Mouse (Mus musculus) adrenal gland, adult 18-20 months (tissue): ENCODE data around the gene Ift122. TPM values are rescaled to one million over a fixed set of nuclear protein-coding genes. Genes with fewer than 3 reads are reported as not detected.

ENCODE experiments used
- DNase-seq, 2 experiments: peaks; one replicate each; pipeline ENCODE4 v3.0.0; 2021 to 2022; ENCODE audit warnings: low spot score in 2 of 2
- long read RNA-seq, 2 experiments: library from polyadenylated mRNA; stranded (forward); transcript quantifications; one replicate each; pipeline ENCODE4 v2.0.0; 2021
- total RNA-seq, 2 experiments: library from RNA; stranded (reverse); gene quantifications; 1 replicate in 1 of 2; 2 replicates in 1 of 2; pipeline ENCODE4 v1.2.3; 2021

Gene Ift122
- total RNA-seq, result 10 to 100 TPM; 14.7 to 15.1 TPM
- long read RNA-seq, experiment 1, full-length matches to known transcripts, result 16 of 22 reads
- long read RNA-seq, experiment 1, partial matches to known transcripts, result 2 of 22 reads
- long read RNA-seq, experiment 1, other reads (novel, unspliced or antisense), result 4 of 22 reads
- long read RNA-seq, experiment 2, full-length matches to known transcripts, result 30 of 41 reads
- long read RNA-seq, experiment 2, partial matches to known transcripts, result 7 of 41 reads
- long read RNA-seq, experiment 2, other reads (novel, unspliced or antisense), result 4 of 41 reads

DNA sequence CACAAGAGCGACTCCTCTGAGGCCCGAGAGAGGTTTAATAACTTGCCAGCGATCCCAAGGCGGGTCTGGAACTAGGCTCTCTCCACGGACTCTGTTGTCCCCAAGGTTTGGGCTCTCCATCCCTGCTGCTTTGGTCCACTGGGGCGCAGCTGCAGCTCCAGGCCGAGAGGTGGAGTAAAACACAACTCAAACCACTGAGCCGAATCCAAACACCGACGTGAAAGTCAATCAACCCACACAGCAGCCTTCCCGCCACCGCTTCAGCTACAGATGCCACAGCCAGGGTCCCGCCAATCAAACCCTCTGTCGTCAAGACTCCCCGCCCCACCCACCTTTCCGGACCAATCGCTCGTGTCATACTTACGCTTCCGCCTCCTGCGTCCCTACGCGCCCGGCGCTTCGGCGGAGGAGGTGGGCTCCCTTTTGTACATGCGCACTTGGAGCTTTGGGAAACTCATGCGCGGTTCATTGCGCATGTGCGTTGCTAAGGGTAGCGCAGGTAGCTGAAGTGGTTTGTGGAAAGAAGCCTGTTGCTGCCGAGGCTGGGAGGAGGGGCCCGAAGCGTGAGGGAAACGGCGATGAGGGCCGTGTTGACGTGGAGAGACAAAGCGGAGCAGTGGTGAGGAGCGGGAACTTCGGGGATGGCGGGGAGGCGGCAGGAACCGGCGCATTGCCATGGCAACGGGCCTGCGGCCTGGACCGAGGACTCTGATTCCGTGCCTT is at the start of gene Ift122, which contains the start of gene Mbd4:
TSS of gene Ift122 (plus strand) at position 380 of the 723 bp plus-strand sequence.
TSS of gene Mbd4 (minus strand) at position 281 of the 723 bp plus-strand sequence.
- peak; percentile 88 to 90 for DNase-seq

GRCm38 (mm10) chr6:115803541-115804382 is 49.5 kb upstream of the Ift122 start:
- DNase-seq, result peak; percentile 49 to 64

DNA sequence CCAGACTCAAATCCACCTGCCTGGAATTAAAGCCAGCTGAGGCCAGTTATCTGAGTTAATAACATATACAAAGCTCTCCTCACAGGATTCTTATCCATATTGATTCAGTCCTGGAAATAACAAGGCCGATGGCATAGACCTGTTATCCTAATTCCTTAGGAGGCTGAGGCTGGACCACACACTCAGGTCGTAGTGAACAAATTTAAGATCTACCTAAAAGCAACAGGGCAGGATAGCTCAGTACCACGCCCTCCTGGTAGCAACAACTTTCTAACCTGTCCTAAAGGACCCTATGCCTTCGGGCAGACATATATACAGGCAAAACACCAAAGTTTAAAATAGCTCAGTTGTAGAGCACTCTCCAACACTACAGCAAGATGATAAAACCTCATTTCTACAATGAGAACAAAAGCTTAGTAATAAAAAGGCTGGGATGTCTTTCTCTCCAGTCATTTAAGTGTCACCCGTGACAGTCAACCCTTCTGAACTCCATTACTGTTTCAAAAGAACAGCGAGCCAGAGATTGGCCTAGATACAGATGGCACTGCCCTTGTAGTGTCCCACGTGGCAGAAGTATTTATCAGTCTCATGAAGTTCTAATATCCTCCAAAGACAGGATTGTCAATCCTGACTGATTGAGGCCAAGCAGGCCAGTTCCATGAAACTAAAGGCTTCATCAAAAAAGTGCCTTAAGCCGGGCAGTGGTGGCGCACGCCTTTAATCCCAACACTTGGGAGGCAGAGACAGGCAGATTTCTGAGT is 48.7 kb upstream of the Ift122 start:
- no peak for DNase-seq

DNA sequence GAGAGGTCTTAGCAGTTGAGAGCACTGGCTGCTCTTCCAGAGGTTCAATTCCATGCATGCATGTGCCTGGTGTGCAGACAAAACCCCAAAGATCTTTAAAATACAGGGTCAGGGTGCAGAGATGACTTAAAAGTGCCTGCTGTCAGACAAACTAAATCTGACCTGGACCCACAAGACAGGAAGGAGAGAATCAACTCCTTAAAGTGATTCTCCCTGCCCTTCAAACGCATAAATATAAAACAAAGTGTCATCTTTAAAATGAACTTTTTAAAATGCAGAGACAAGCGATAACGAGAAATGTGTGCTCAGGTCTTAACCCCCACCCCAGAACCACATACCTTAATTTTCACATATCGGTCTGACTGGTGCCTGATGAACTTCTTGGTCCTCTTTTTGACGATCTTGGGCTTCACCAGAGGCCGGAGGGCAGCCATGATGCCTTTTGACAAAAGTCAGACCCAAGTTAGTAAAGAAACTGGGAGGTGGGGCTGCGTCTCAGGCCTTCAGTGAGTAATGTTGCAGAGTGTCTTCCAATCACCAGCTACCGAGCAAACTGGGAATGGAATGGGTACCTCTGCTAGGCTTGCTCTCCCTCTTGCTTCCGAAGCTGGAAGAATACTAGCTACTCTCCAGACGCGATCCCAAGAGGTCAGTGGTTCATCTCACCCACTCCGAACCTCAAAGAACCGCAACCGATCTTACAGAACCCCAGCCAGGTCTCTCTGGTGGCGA is 45.6 kb upstream of the Ift122 start:
- no peak for DNase-seq

GRCm38 (mm10) chr6:115808196-115808487 is 45.1 kb upstream of the Ift122 start:
- DNase-seq, result no peak

DNA sequence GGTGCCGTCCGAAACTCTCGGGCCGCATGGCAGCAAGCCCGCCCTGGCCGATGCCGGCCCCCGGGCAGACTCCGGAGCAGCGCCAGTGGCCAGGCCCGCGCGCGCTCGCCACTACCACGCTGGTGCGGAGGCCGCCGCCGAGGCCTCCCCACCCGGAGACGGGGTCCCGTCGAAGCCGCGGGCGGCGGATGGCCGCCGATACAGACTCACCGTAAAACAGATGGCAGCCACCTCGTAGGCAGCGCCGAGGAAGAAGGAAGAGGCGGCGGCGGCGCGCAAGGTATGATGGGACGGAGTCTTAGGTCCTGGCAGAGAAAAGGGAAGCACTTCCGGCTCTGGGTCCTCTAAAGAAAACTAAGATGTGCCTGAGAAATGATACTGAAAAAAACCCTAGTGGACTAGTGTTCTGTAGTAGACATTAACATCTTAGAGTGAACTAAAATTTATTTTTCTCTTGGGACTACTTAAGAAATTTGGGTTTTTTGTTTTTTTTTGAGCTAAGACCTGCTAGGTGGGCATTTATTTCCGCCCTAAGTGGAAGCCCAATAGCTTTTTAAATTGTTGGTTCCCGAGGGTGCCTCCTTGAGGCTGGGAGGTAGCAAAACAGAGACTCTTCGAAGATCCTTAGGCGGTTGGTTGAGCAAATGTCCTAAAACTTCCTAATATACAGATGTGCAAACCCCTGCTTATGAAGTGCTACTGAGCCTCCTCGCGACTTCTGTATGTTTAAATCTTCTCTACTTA is 44.6 kb upstream of the Ift122 start, which contains the start of gene Rpl32:
TSS of gene Rpl32 (minus strand) at position 260 of the 744 bp plus-strand sequence.
- DNase-seq, result peak; percentile 85 to 86

GRCm38 (mm10) chr6:115811606-115812005 is 41.7 kb upstream of the Ift122 start:
- no peak for DNase-seq

DNA sequence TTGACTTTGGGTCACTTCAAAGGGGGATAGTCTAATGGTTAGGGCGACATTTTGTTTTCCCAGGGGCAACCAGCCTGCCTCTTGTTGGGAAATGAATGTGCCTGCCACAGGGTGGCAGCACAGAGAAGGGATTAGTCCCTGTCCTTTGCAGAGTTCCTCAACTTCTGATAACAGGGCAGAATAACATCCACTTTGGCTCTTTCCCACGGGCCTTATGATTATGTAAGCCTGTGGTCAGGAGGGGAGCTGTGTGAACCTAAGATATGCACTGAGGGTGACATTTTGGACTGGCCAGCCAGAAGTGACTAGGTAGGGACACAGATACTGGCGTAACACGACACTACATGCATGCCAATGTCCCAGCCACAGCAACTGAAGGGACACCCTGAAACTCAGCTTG is 39.2 kb upstream of the Ift122 start:
- DNase-seq, result peak; percentile 33 to 63

DNA sequence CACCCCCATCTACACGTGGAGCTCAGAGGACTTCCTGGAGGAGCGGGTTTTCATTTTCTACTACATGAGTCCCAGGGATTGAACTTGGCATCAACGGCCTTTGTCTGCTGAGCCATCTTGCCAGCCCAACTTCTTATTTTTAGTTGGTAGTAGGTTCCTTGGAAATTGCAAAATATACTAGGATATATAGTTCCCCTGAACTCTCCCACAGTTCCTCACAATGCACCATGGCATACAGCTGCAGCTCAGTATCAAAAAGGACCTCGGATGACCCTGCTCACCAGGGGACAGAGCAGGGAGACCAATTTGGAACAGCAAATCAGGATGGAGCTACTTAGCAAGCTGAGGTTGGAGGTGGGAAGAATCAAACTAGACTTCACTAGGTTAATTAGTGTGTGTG is 38.2 kb upstream of the Ift122 start:
- no peak for DNase-seq

DNA sequence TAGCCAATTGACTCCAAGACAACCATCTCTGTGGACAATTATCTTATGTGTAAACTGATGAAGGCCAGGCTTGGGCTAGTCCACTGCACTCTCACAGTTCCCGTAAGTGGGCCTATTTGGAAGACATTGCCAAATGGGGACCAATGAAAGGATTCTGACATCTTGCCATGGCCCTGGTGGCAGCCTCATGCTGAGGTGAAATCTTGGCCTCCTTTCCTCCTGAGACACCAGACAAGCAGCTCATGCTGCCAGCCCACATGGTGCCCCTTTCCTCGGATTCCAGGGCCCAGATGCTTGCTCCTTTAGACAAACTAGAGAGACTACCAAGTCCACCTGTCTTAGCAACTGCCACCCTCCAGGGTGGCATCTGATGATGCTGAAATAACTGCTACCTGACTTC is 35.1 kb upstream of the Ift122 start:
- no peak for DNase-seq

DNA sequence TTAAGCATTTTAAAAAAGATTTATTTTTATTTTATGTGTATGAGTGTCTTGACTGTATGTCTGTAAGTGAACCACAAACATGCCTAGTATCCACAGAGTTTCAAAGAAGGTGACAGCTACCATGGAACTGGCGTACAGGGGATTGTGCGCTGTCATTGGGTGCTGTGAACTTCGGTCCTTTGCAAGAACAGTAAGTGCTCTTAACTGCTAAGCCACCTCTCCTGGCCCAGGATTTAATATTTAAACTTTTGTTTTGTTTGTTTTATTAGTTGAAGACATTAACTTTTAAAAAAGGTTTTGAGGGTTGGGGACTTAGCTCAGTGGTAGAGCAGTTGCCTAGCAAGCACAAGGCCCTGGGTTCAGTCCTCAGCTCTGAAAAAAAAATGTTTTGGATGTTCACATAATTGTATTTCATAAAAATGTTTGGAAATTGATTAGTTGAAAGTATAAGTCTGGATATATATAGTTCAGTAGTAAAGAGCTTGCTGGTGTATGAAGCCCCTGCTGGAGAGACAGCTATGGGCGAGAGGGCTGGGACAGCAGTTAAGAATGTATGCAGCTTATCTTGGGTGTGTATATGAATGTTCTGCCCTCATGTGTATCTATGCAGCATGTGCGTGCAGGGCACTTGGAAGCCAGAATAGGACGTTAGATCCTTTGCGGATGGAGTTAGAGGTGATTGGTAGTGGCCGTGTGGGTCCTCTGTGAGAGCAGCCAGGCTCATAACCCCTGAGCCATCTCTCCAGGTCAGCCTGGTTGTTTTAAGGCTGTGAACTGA is 31.9 kb upstream of the Ift122 start:
- no peak for DNase-seq

GRCm38 (mm10) chr6:115823850-115824464 is 29.3 kb upstream of the Ift122 start:
- peak in 1 of 2 experiments; percentile 48 for DNase-seq

- DNase-seq, result no peak
Observed at GRCm38 (mm10) chr6:115830779-115831601, 22.3 kb upstream of the Ift122 start.

DNA sequence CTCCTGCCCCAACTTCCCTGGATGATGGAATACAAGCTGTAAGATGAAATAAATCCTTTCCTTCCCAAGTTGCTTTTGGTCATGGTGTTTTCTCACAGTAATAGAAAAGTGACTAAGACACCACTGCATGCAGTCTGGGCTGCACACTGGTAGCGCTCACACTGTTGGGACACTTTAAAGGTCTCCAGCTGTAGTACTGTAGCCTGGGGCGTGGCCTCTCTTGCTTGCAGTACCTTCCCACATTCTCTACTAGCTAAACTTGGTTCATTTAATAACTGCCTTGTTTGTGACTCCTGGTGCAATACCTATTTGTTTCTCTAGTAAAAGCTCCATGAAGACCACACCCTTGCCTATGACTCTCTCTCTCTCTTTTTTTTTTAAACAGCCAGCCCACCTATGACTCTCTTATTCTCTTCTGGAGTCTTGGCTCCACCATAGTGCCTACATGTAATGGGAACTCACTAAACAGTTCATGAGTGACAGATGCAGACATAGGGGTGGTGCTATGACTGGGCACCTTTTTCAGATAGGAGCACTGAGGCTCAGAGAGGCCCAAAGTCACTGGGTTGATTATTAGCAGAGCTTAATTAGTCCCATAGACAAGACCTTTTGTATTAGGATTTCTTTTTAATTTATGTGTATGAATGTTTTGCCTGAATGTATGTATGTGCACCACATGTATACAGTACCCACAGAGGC is 21.0 kb upstream of the Ift122 start:
- no peak for DNase-seq

- no peak for DNase-seq
Observed at GRCm38 (mm10) chr6:115833861-115834260, 19.4 kb upstream of the Ift122 start.

- peak in 1 of 2 experiments; percentile 57 for DNase-seq
Observed at GRCm38 (mm10) chr6:115838161-115838597, 15.1 kb upstream of the Ift122 start, which contains the start of gene Efcab12. TSS of gene Efcab12 (minus strand) at chr6:115838412.

GRCm38 (mm10) chr6:115838745-115839144 is 14.5 kb upstream of the Ift122 start:
- no peak for DNase-seq
